Mouse (Mus musculus) forebrain, embryonic 16.5 days (tissue): ENCODE measurements around the gene Tmem59l. TPM values are rescaled to one million over a fixed set of nuclear protein-coding genes. Genes with fewer than 3 reads are reported as not detected.

Source experiments
- ATAC-seq: fragments of 200-750 bp; cut with Nextera tagmentation; 2 replicates; pipeline ENCODE4 v1.8.0; 2017; ENCODE audit warnings: mild to moderate bottlenecking, moderate library complexity
- H3K27ac ChIP-seq: fragments of 300-500 bp; sonication (generic); 2 replicates; pipeline ENCODE4 v1.5.1; 2014; ENCODE audit warnings: low read length, control low read depth
- H3K27me3 ChIP-seq: fragments of 300-500 bp; sonication (generic); replicated peaks from 2 replicates; pipeline ENCODE4 v1.6.1; 2014; ENCODE audit warnings: low read length; ENCODE audit not compliant: control insufficient read depth, insufficient read depth
- H3K36me3 ChIP-seq: fragments of 300-500 bp; sonication (generic); 2 replicates; pipeline ENCODE4 v1.6.1; 2014; ENCODE audit not compliant: control insufficient read depth, insufficient read depth
- H3K4me1 ChIP-seq: fragments of 300-500 bp; sonication (generic); replicated peaks from 2 replicates; pipeline ENCODE4 v1.6.1; 2014; ENCODE audit warnings: low read length; ENCODE audit not compliant: control insufficient read depth, insufficient read depth
- H3K4me2 ChIP-seq: fragments of 300-500 bp; sonication (generic); 2 replicates; pipeline ENCODE4 v1.6.1; 2014; ENCODE audit warnings: mild to moderate bottlenecking, low read length, control low read depth
- H3K4me3 ChIP-seq: fragments of 300-500 bp; sonication (generic); replicated peaks from 2 replicates; pipeline ENCODE4 v1.5.1; 2014; ENCODE audit warnings: mild to moderate bottlenecking, low read length, control low read depth
- H3K9ac ChIP-seq: fragments of 300-500 bp; sonication (generic); replicated peaks from 2 replicates; pipeline ENCODE4 v1.6.1; 2014; ENCODE audit warnings: low read depth, low read length, control low read depth
- H3K9me3 ChIP-seq: fragments of 300-500 bp; sonication (generic); 2 replicates; pipeline ENCODE4 v1.6.1; 2016; ENCODE audit warnings: low read length; ENCODE audit not compliant: control insufficient read depth
- WGBS: fragments of 180-500 bp; shearing (Covaris S2); extraction: QIAGEN DNeasy Blood & Tissue Kit; methylation state at CpG from one replicate; pipeline ENCODE4 v1.1.7; 2014; 5-methylcytosine and 5-hydroxymethylcytosine counted together
- polyA plus RNA-seq: library from polyadenylated mRNA; unstranded; fragments of >200 nt; fragmentation: Nextera tagmentation; extraction: Ambion mirVana; gene quantifications from 2 replicates; pipeline ENCODE4 v1.2.1, GENCODE M21; 2015

Tmem59l gene
- polyA plus RNA-seq, 1 experiment from 2014 or later = 90.8 TPM

DNA sequence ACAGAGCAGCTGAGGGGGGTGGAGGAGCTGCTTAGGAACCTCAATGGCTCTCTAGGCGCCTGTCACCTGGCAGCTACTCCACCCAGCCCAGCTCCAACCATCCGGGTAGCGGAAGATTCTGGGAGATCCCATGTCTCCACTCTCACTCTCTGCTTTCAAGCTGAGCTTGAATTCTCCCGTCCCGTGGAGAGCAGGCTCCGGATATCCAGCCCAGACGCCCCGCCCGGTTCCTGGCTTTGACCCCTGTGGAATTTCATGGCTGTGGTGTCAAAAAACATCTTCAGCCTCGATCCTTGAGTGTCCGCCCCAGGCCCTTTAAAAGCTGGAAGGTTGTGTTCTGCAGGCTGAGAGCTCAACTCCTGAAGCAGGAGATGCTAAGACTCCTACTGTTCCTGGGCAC, 20.4 kb downstream of the Tmem59l start:
- Histone ChIP-seq H3K9ac (no peak overlapping the region), H3K27me3 (no peaks in the 10 kb centered on the region), H3K27ac (no peak overlapping the region), H3K4me2 (no peak overlapping the region), H3K9me3 (no peaks in the 10 kb centered on the region), H3K4me1 (no peaks in the 10 kb centered on the region), H3K4me3 (no peak overlapping the region), H3K36me3 (no peaks in the 10 kb centered on the region)
- ATAC-seq = no peak
- WGBS = 82% methylated on average over 11 of the region's 11 CpGs

GRCm38 (mm10) chr8:70466305-70466704, 20.9 kb downstream of the Tmem59l start:
- no peak overlapping the region for H3K4me2 ChIP-seq
- H3K9ac ChIP-seq = no peak overlapping the region
- H3K9me3 ChIP-seq = no peaks in the 10 kb centered on the region
- H3K27ac ChIP-seq = no peak overlapping the region
- no peaks in the 10 kb centered on the region for H3K27me3 ChIP-seq
- no peak overlapping the region for H3K4me3 ChIP-seq
- H3K4me1 ChIP-seq = no peaks in the 10 kb centered on the region
- 86% methylated on average over 4 of the region's 4 CpGs for WGBS
- no peaks in the 10 kb centered on the region for H3K36me3 ChIP-seq
- no peak for ATAC-seq

DNA sequence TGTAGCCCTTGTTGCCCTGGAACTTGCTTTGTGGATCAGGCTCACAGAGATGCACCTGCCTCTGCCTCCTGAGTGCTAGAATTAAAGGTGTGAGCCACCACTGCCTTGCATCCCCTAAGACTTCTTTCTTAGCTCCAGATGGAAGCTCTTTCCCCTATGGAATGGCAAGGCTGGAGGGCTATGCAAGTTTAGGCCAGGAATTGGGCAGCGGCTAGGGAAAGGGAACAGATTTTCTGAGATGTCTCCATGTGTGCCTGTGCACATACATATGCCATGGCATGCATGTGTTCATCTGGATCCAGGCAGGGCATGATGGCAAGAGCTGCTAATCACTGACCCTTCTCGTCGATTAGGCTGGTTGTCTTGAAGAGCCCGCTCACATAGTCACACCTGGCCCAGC, 21.5 kb downstream of the Tmem59l start:
- Histone ChIP-seq H3K4me2 (no peak overlapping the region), H3K9me3 (no peaks in the 10 kb centered on the region), H3K9ac (no peak overlapping the region), H3K36me3 (no peaks in the 10 kb centered on the region), H3K27me3 (no peaks in the 10 kb centered on the region), H3K4me1 (no peaks in the 10 kb centered on the region), H3K27ac (no peak overlapping the region), H3K4me3 (no peak overlapping the region)
- WGBS = 94% methylated on average over 4 of the region's 4 CpGs
- ATAC-seq = no peak

GRCm38 (mm10) chr8:70464162-70464561, 23.0 kb downstream of the Tmem59l start:
- Histone ChIP-seq H3K27ac (no peak overlapping the region), H3K4me2 (no peak overlapping the region), H3K9ac (no peak overlapping the region), H3K4me3 (no peak overlapping the region), H3K4me1 (no peaks in the 10 kb centered on the region), H3K27me3 (no peaks in the 10 kb centered on the region), H3K36me3 (no peaks in the 10 kb centered on the region), H3K9me3 (no peaks in the 10 kb centered on the region)
- no peak for ATAC-seq
- WGBS = 87% methylated on average over 6 of the region's 6 CpGs

DNA sequence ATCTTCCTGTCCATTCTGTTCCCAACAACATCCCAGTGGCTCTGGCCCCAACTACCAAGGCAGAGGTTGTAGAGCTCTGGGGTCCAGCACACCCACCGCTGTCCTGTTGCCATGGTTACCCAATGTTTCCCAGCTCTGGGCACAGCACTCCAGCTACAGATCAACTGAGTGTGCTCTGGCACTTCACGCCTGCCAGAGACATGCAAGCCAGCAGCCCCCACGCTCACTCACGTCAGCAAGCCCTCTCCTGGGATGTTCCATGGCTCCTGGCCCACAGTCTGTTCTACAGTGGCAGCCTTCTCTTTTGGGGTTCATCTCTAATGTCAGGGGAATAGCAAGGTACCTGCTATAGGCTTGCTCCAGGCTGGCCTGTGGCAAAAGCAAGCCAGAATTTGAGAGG, 23.9 kb downstream of the Tmem59l start:
- ATAC-seq = peak; percentile 14
- no peaks in the 10 kb centered on the region for H3K36me3 ChIP-seq
- 52% methylated on average over 4 of the region's 4 CpGs for WGBS
- no peaks in the 10 kb centered on the region for H3K27me3 ChIP-seq
- no peak overlapping the region for H3K4me2 ChIP-seq
- H3K9ac ChIP-seq = no peak overlapping the region
- H3K9me3 ChIP-seq = no peaks in the 10 kb centered on the region
- no peak overlapping the region for H3K27ac ChIP-seq
- H3K4me3 ChIP-seq = no peak overlapping the region
- no peaks in the 10 kb centered on the region for H3K4me1 ChIP-seq

- no peak overlapping the region for H3K9ac ChIP-seq
- H3K9me3 ChIP-seq = no peaks in the 10 kb centered on the region
- H3K27me3 ChIP-seq = no peaks in the 10 kb centered on the region
- H3K4me3 ChIP-seq = no peak overlapping the region
- 92% methylated on average over 8 of the region's 8 CpGs for WGBS
- no peaks in the 10 kb centered on the region for H3K36me3 ChIP-seq
- no peaks in the 10 kb centered on the region for H3K4me1 ChIP-seq
- H3K27ac ChIP-seq = no peak overlapping the region
- ATAC-seq = no peak
- no peak overlapping the region for H3K4me2 ChIP-seq
Measured at GRCm38 (mm10) chr8:70462516-70462813, 24.7 kb downstream of the Tmem59l start.

- Histone ChIP-seq H3K9ac (no peak overlapping the region), H3K4me1 (no peaks in the 10 kb centered on the region), H3K27ac (no peak overlapping the region), H3K9me3 (no peaks in the 10 kb centered on the region), H3K4me3 (no peak overlapping the region), H3K36me3 (no peaks in the 10 kb centered on the region), H3K4me2 (no peak overlapping the region), H3K27me3 (no peaks in the 10 kb centered on the region)
- no peak for ATAC-seq
- WGBS = 87% methylated on average over 16 of the region's 16 CpGs
Measured at GRCm38 (mm10) chr8:70461765-70462515, 25.2 kb downstream of the Tmem59l start.

- Histone ChIP-seq H3K9ac (no peak overlapping the region), H3K9me3 (no peaks in the 10 kb centered on the region), H3K36me3 (no peaks in the 10 kb centered on the region), H3K27ac (no peak overlapping the region), H3K4me1 (no peaks in the 10 kb centered on the region), H3K4me2 (no peak overlapping the region), H3K4me3 (no peak overlapping the region), H3K27me3 (no peaks in the 10 kb centered on the region)
- 86% methylated on average over 9 of the region's 9 CpGs for WGBS
- ATAC-seq = no peak
Measured at GRCm38 (mm10) chr8:70460606-70461005, 26.6 kb downstream of the Tmem59l start.

GRCm38 (mm10) chr8:70460199-70460598, 27.0 kb downstream of the Tmem59l start:
- Histone ChIP-seq H3K9ac (no peak overlapping the region), H3K36me3 (no peaks in the 10 kb centered on the region), H3K27ac (no peak overlapping the region), H3K4me3 (no peak overlapping the region), H3K9me3 (no peaks in the 10 kb centered on the region), H3K4me2 (no peak overlapping the region), H3K27me3 (no peaks in the 10 kb centered on the region), H3K4me1 (no peaks in the 10 kb centered on the region)
- WGBS = 91% methylated on average over 5 of the region's 5 CpGs
- ATAC-seq = no peak

DNA sequence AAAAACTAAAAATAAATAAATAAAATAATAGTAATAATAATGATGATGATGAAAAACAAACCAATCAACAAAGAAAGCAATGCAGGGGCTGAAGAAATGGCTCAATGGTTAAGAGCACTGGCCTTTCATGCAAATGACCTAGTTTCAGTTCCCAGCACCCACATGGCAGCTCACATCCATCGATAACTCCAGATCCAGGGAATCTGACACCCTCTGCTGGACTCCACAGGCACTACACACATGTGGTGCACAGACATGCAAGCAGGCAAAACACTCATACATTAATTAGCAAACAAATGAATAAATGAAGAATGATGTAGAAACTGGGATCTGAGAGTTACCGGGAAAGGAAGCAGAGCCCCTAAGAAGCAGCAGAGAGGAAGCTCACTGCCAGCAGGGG, 27.5 kb downstream of the Tmem59l start:
- Histone ChIP-seq H3K4me1 (no peaks in the 10 kb centered on the region), H3K36me3 (no peaks in the 10 kb centered on the region), H3K9me3 (no peaks in the 10 kb centered on the region), H3K9ac (no peak overlapping the region), H3K27ac (no peak overlapping the region), H3K4me3 (no peak overlapping the region), H3K4me2 (no peak overlapping the region), H3K27me3 (no peaks in the 10 kb centered on the region)
- WGBS = 100% methylated on average over 2 of the region's 2 CpGs
- no peak for ATAC-seq
